Mouse (Mus musculus): ENCODE results near the gene Rps2.
A peak's percentile ranks its signal among the peaks of the same experiment; 100 is the strongest.
"Not testable (repeated sequence)": the region's sequence is repeated elsewhere in the genome, so short reads cannot be mapped to it uniquely, and the experiment has no call there.

The Rps2 gene

GRCm38 (mm10) chr17:24717943-24718342 lies at the start of gene Rps2, which contains the start of gene Rnf151:
TSS of gene Rps2 (plus strand) at chr17:24718116.
TSS of gene Rnf151 (minus strand) at chr17:24718063.
- H3K27me3 ChIP-seq (ENCODE audit: insufficient read depth, low read length), result no peaks in the 10 kb centered on the region
- H3K4me3 ChIP-seq (replicated peaks; ENCODE audit: low read length), result peak within 1 kb of the TSS; percentile 93
- no peak for TF ChIP-seq CTCF (conservative IDR thresholded peaks at IDR 0.05; ENCODE audit: low read length)
- no peak for TF ChIP-seq NANOG (IDR thresholded peaks at IDR 0.05; ENCODE audit: borderline replicate concordance, low read length)
- TF ChIP-seq POU5F1 (IDR thresholded peaks at IDR 0.05; ENCODE audit: borderline replicate concordance, low read length), result no peak
- no peaks in the 10 kb centered on the region for H3K9me3 ChIP-seq (ENCODE audit: low read length)
- H3K36me3 ChIP-seq (ENCODE audit: insufficient read depth, low read length), result peaks cover 63% of the 10 kb centered on the region
- H3K4me1 ChIP-seq (replicated peaks; ENCODE audit: low read depth, low read length), result peaks cover 46% of the 10 kb centered on the region

- H3K27me3 ChIP-seq (ENCODE audit: insufficient read depth, low read length); H3K9me3 ChIP-seq (ENCODE audit: low read length): not testable (repeated sequence)
- peaks cover 19% of the 10 kb centered on the region for H3K36me3 ChIP-seq (ENCODE audit: insufficient read depth, low read length)
- peaks cover 59% of the 10 kb centered on the region for H3K4me1 ChIP-seq (replicated peaks; ENCODE audit: low read depth, low read length)
- peak overlapping the region; percentile 94 for H3K4me3 ChIP-seq (replicated peaks; ENCODE audit: low read length)
Measured at GRCm38 (mm10) chr17:24669214-24669544, 48.7 kb upstream of the Rps2 start.

DNA sequence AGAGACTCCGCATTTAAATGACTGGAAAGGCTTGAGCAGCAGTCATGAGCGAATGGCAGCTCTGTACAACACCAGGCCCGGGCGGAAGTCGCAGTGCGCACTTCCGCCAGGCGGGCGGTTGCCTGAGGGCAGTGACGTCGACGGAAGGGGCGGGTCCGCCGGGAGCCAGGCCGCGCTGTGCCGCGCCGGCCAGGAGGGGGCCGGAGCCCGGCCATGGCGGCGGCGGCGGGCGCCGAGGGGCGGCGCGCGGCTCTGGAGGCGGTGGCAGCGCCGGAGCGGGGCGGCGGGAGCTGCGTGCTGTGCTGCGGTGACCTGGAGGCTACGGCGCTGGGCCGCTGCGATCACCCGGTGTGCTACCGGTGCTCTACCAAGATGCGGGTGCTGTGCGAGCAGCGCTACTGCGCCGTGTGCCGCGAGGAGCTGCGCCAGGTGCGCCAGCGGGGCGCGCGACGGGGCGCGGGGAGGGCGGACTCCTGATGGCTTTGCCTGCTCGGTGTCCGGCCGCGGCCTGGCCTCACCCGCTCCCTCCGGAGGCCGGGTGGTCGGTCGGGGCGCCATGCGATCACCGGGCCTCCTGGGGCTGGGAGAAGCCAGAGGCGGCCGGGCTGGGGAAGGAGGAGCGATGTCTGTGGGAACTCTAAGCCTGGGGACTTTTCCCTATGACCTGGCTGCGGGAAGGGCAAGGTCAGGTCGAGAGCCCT lies 48.2 kb upstream of the Rps2 start, which contains the start of gene Zfp598:
Gene Zfp598, plus strand, starts transcription at position 143 of the 701 bp plus-strand sequence.
- Histone ChIP-seq H3K4me3 (replicated peaks; ENCODE audit: low read length) (peak within 1 kb of the TSS; percentile 94), H3K36me3 (ENCODE audit: insufficient read depth, low read length) (peaks cover 23% of the 10 kb centered on the region), H3K4me1 (replicated peaks; ENCODE audit: low read depth, low read length) (peaks cover 64% of the 10 kb centered on the region), H3K9me3 (ENCODE audit: low read length) (no peaks in the 10 kb centered on the region), H3K27me3 (ENCODE audit: insufficient read depth, low read length) (no peaks in the 10 kb centered on the region)
- TF ChIP-seq NANOG (IDR thresholded peaks at IDR 0.05; ENCODE audit: borderline replicate concordance, low read length), result no peak
- TF ChIP-seq CTCF (conservative IDR thresholded peaks at IDR 0.05; ENCODE audit: low read length), result no peak
- TF ChIP-seq POU5F1 (IDR thresholded peaks at IDR 0.05; ENCODE audit: borderline replicate concordance, low read length), result no peak

- Histone ChIP-seq H3K4me1 (replicated peaks; ENCODE audit: low read depth, low read length) (peaks cover 69% of the 10 kb centered on the region), H3K4me3 (replicated peaks; ENCODE audit: low read length) (peak overlapping the region; percentile 94), H3K36me3 (ENCODE audit: insufficient read depth, low read length) (peaks cover 23% of the 10 kb centered on the region), H3K9me3 (ENCODE audit: low read length) (no peaks in the 10 kb centered on the region), H3K27me3 (ENCODE audit: insufficient read depth, low read length) (no peaks in the 10 kb centered on the region)
- TF ChIP-seq CTCF (conservative IDR thresholded peaks at IDR 0.05; ENCODE audit: low read length) (no peak), NANOG (IDR thresholded peaks at IDR 0.05; ENCODE audit: borderline replicate concordance, low read length) (no peak), POU5F1 (IDR thresholded peaks at IDR 0.05; ENCODE audit: borderline replicate concordance, low read length) (no peak)
Measured at GRCm38 (mm10) chr17:24670246-24670844, 47.6 kb upstream of the Rps2 start.

- Histone ChIP-seq H3K27me3 (ENCODE audit: insufficient read depth, low read length) (no peaks in the 10 kb centered on the region), H3K36me3 (ENCODE audit: insufficient read depth, low read length) (peaks cover 30% of the 10 kb centered on the region), H3K4me3 (replicated peaks; ENCODE audit: low read length) (peak overlapping the region; percentile 94), H3K4me1 (replicated peaks; ENCODE audit: low read depth, low read length) (peaks cover 79% of the 10 kb centered on the region), H3K9me3 (ENCODE audit: low read length) (no peaks in the 10 kb centered on the region)
- TF ChIP-seq POU5F1 (IDR thresholded peaks at IDR 0.05; ENCODE audit: borderline replicate concordance, low read length) (no peak), CTCF (conservative IDR thresholded peaks at IDR 0.05; ENCODE audit: low read length) (no peak), NANOG (IDR thresholded peaks at IDR 0.05; ENCODE audit: borderline replicate concordance, low read length) (no peak)
Measured at GRCm38 (mm10) chr17:24671346-24671745, 46.6 kb upstream of the Rps2 start.

- Histone ChIP-seq H3K4me3 (replicated peaks; ENCODE audit: low read length) (peak overlapping the region; percentile 94), H3K27me3 (ENCODE audit: insufficient read depth, low read length) (no peaks in the 10 kb centered on the region), H3K4me1 (replicated peaks; ENCODE audit: low read depth, low read length) (peaks cover 83% of the 10 kb centered on the region), H3K36me3 (ENCODE audit: insufficient read depth, low read length) (peaks cover 38% of the 10 kb centered on the region), H3K9me3 (ENCODE audit: low read length) (no peaks in the 10 kb centered on the region)
- TF ChIP-seq CTCF (conservative IDR thresholded peaks at IDR 0.05; ENCODE audit: low read length), result no peak
- TF ChIP-seq POU5F1 (IDR thresholded peaks at IDR 0.05; ENCODE audit: borderline replicate concordance, low read length), result no peak
- TF ChIP-seq NANOG (IDR thresholded peaks at IDR 0.05; ENCODE audit: borderline replicate concordance, low read length), result no peak
Measured at GRCm38 (mm10) chr17:24672141-24672540, 45.8 kb upstream of the Rps2 start.

DNA sequence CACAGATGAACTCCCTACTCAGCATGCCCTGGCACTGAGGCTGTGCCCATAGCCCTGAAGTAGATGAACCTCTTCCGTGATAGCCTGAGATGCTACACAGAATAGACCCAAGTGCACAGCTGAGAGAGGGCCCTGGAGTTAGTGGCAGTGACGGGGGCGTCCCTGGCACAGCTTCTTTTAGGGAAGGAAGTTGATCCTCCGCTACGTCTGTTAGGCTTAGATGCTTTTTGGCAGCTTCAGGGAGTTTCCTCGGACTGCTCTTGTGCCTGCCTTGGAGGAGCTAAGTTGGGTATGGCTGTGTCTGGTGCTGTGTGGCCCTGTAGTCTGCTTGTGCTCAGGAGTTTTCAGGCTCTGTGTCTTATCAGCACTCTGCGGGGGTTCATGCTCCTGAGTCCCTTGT lies 43.6 kb upstream of the Rps2 start:
- no peak for TF ChIP-seq CTCF (conservative IDR thresholded peaks at IDR 0.05; ENCODE audit: low read length)
- no peak for TF ChIP-seq NANOG (IDR thresholded peaks at IDR 0.05; ENCODE audit: borderline replicate concordance, low read length)
- TF ChIP-seq POU5F1 (IDR thresholded peaks at IDR 0.05; ENCODE audit: borderline replicate concordance, low read length), result no peak
- Histone ChIP-seq H3K4me1 (replicated peaks; ENCODE audit: low read depth, low read length) (peaks cover 84% of the 10 kb centered on the region), H3K9me3 (ENCODE audit: low read length) (no peaks in the 10 kb centered on the region), H3K27me3 (ENCODE audit: insufficient read depth, low read length) (no peaks in the 10 kb centered on the region), H3K36me3 (ENCODE audit: insufficient read depth, low read length) (peaks cover 58% of the 10 kb centered on the region), H3K4me3 (replicated peaks; ENCODE audit: low read length) (peak overlapping the region; percentile 32; the same call in 1 of the 2 replicates)

GRCm38 (mm10) chr17:24676187-24676586 lies 41.7 kb upstream of the Rps2 start:
- Histone ChIP-seq H3K4me1 (replicated peaks; ENCODE audit: low read depth, low read length) (peaks cover 74% of the 10 kb centered on the region), H3K9me3 (ENCODE audit: low read length) (no peaks in the 10 kb centered on the region), H3K36me3 (ENCODE audit: insufficient read depth, low read length) (peaks cover 74% of the 10 kb centered on the region), H3K4me3 (replicated peaks; ENCODE audit: low read length) (0 out of 2 replicates have a peak overlapping the region, but pooled peaks have one; percentile 3), H3K27me3 (ENCODE audit: insufficient read depth, low read length) (no peaks in the 10 kb centered on the region)
- TF ChIP-seq CTCF (conservative IDR thresholded peaks at IDR 0.05; ENCODE audit: low read length) (peak; percentile 56), POU5F1 (IDR thresholded peaks at IDR 0.05; ENCODE audit: borderline replicate concordance, low read length) (no peak)

All from E14TG2a.4 (cell line).